Mouse (Mus musculus): ENCODE measurements at regions not wholly inside any gene's neighbourhood (a gene's known extent, or its start where the extent isn't known, plus 50 kb on each side); places are given as distances from the start of the nearest gene placed in this dataset.
A peak's percentile ranks its signal among the peaks of the same experiment; 100 is the strongest.

DNA sequence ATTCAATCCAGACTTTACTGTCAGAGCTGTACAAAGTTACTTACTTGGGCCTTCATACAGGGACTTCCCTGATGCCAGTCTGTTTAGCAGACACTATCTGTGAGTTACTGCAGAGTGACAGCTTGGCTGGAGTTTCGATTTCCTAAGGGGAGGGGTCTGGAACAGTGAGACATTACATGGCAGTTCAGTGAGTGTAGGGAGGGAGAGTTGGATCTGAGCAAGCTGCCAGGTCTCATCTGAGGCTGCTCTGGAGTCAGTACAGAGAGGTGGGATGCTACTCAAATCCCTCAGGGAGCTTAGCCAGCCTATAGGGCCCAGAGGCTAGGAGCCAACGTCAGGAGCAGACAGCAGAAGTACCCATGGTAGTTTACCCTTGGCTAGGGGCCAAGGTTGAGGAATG is 1329.8 kb upstream of the Nr2f1 start:
- Histone ChIP-seq H3K4me3 (no peak overlapping the region), H3K27me3 (no peaks in the 10 kb centered on the region), H3K36me3 (ENCODE audit: poor library complexity, severe bottlenecking) (no peaks in the 10 kb centered on the region), H3K4me1 (no peaks in the 10 kb centered on the region), H3K4me2 (no peak overlapping the region), H3K27ac (no peak overlapping the region), H3K9ac (no peak overlapping the region), H3K9me3 (replicated peaks) (no peaks in the 10 kb centered on the region)
- 59% methylated on average over 2 of the region's 2 CpGs for WGBS
- peak; percentile 92 for ATAC-seq

DNA sequence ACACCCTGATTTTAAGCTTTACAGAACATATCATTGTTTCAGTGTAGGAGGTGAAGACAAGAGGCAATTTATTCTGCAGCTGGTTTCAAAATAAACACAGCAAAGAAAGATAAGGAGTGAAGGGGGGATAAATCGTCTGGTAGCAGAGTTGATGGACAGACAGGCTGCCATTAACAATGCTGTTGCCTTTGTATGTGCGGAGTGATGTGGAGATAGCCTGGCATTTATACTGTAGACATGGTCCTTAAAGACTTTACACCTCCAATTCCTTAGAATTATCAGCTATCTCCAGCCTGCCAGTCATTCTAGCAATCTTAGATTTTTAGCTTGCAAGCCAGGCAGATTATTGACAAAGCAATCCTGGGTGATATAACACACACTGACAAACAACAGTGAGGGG is 1332.5 kb upstream of the Arrdc3 start:
- 35% methylated on average over 2 of the region's 2 CpGs for WGBS
- H3K4me3 ChIP-seq: no peak overlapping the region
- ATAC-seq: peak; percentile 43; the same call in 1 of the 2 replicates
- H3K9ac ChIP-seq: no peak overlapping the region
- H3K4me2 ChIP-seq: no peak overlapping the region
- no peaks in the 10 kb centered on the region for H3K27me3 ChIP-seq
- H3K27ac ChIP-seq: no peak overlapping the region
- no peaks in the 10 kb centered on the region for H3K36me3 ChIP-seq (ENCODE audit: poor library complexity, severe bottlenecking)
- peaks cover 8% of the 10 kb centered on the region; the same call in 1 of the 2 replicates for H3K4me1 ChIP-seq
- no peaks in the 10 kb centered on the region for H3K9me3 ChIP-seq (replicated peaks)

DNA sequence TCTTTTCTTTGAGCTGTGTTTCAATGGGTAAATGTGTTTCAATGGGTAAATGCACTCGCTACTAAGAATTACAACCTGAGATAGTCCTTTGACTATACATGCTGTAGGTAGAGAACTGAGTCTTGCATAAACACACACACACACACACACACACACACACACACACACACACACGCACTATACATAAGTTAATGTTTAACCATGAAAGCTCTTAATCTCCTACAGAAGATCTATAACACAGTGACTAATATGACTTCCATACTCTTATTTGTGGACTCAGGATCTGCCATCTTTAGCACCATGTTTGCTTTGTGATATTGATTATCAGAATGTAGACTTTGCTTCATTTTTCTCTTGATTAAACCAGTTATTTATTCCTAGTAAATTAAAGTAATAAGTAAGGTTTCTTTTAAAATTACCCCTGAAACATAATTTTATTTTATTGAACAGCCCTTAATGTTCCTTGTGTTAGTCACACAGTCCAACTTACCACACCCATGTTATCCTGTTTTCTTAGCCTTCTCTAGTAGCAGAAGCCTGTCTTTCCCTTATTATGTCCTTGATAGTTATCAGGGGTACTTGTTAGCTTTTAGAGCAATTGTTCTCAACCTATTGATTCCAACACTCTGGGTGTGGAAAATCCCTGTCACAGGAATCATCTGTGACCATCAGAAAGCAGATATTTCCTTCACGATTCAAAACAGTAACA is 1327.5 kb upstream of the Arrdc3 start:
- H3K27ac ChIP-seq: no peak overlapping the region
- ATAC-seq: no peak
- H3K9ac ChIP-seq: no peak overlapping the region
- no peak overlapping the region for H3K4me3 ChIP-seq
- peaks cover 5% of the 10 kb centered on the region; the same call in 1 of the 2 replicates for H3K4me1 ChIP-seq
- 94% methylated on average over 3 of the region's 3 CpGs for WGBS
- H3K9me3 ChIP-seq (replicated peaks): no peaks in the 10 kb centered on the region
- no peaks in the 10 kb centered on the region for H3K36me3 ChIP-seq (ENCODE audit: poor library complexity, severe bottlenecking)
- no peaks in the 10 kb centered on the region for H3K27me3 ChIP-seq
- H3K4me2 ChIP-seq: no peak overlapping the region
